Mouse (Mus musculus) CH12.LX (cell line): Measurements from ENCODE around the gene Gab3.
"Not testable (repeated sequence)": the region's sequence is repeated elsewhere in the genome, so short reads cannot be mapped to it uniquely, and the experiment has no call there.

ENCODE experiments used
- CTCF ChIP-seq, 2 experiments: IDR thresholded peaks in 1 of 2; conservative IDR thresholded peaks in 1 of 2; 2 replicates each; pipeline ENCODE4 v1.5.1; 2011 to 2012; ENCODE audit warnings: low read depth in 2 of 2, low read length in 2 of 2, improper control_type of control experiment in 1 of 2, inconsistent platforms in 1 of 2, mild to moderate bottlenecking in 1 of 2, moderate library complexity in 1 of 2
- EP300 ChIP-seq: IDR thresholded peaks from 2 replicates; pipeline ENCODE4 v1.6.1; 2011; ENCODE audit warnings: low read length, improper control_type of control experiment
- GABPA ChIP-seq: IDR thresholded peaks from 2 replicates; pipeline ENCODE4 v1.6.1; 2012; ENCODE audit warnings: low read depth, low read length, improper control_type of control experiment, inconsistent platforms; ENCODE audit not compliant: insufficient replicate concordance
- HCFC1 ChIP-seq: IDR thresholded peaks from 2 replicates; pipeline ENCODE4 v1.6.1; 2012; ENCODE audit warnings: low read depth, mild to moderate bottlenecking, inconsistent platforms, low read length, improper control_type of control experiment
- KAT2A ChIP-seq: IDR thresholded peaks from 2 replicates; pipeline ENCODE4 v1.6.1; 2012; ENCODE audit warnings: low read length, improper control_type of control experiment, inconsistent platforms; ENCODE audit not compliant: insufficient replicate concordance
- MAX ChIP-seq: IDR thresholded peaks from 2 replicates; pipeline ENCODE4 v1.6.1; 2011; ENCODE audit warnings: low read length, improper control_type of control experiment
- MAZ ChIP-seq: IDR thresholded peaks from 2 replicates; pipeline ENCODE4 v1.6.1; 2012; ENCODE audit warnings: low read depth, mild to moderate bottlenecking, inconsistent platforms, low read length, improper control_type of control experiment, moderate library complexity
- MYC ChIP-seq: IDR thresholded peaks from 2 replicates; pipeline ENCODE4 v1.6.1; 2011; ENCODE audit warnings: low read depth, mild to moderate bottlenecking, improper control_type of control experiment, low read length
- POLR2A ChIP-seq: IDR thresholded peaks from 2 replicates; pipeline ENCODE4 v1.6.1; 2011; ENCODE audit warnings: low read depth, mild to moderate bottlenecking, improper control_type of control experiment, low read length
- RAD21 ChIP-seq: IDR thresholded peaks from 2 replicates; pipeline ENCODE4 v1.6.1; 2011; ENCODE audit warnings: low read depth, mild to moderate bottlenecking, low read length, improper control_type of control experiment, moderate library complexity
- SIN3A ChIP-seq: IDR thresholded peaks from 2 replicates; pipeline ENCODE4 v1.6.1; 2012; ENCODE audit warnings: low read length, improper control_type of control experiment, inconsistent platforms
- TCF12 ChIP-seq: IDR thresholded peaks from 2 replicates; pipeline ENCODE4 v1.6.1; 2014; ENCODE audit warnings: low read depth, mild to moderate bottlenecking, inconsistent platforms, low read length, improper control_type of control experiment

- TF ChIP-seq EP300, TCF12, MAX, GABPA, KAT2A, POLR2A, RAD21, SIN3A, HCFC1, MAZ, MYC: not testable (repeated sequence)
- TF ChIP-seq CTCF (conservative IDR thresholded peaks at IDR 0.05 in 1 of 2, IDR thresholded peaks at IDR 0.05 in 1 of 2; ENCODE audit: low read depth in 2 of 2, low read length in 2 of 2): peak in 1 of 2 experiments; percentile 25; a peak in 1 of 4 replicates
These were observed 122.4 kb downstream of the Gab3 start for GRCm38 (mm10) chrX:74962899-74963298.
